ENCODE assay signal across 18 mouse cellular contexts in genomic region chr13:105203851-105204250, GRCm38 (mm10).
"Had no signal": no experiment of that assay in that cellular context is flagged by ENCODE, and none has a peak within 500 bp of the region (broad histone marks: within the 10 kb centered on the region; RNA-seq: fewer than 3 reads in every experiment).

No protein-coding gene starts in this region.

- ATAC-seq: midbrain, embryonic 16.5 days had no signal

- H3K9ac ChIP-seq: lung, embryonic 14.5 days; midbrain, embryonic 12.5 days; neural tube, embryonic 13.5 days; neural tube, embryonic 15.5 days had no signal

- H3K36me3 ChIP-seq: midbrain, embryonic 10.5 days; midbrain, embryonic 12.5 days; neural tube, embryonic 13.5 days; neural tube, embryonic 15.5 days had no signal

- DNase-seq: lung, embryonic 14.5 days; lung, postnatal 10 days; lung, postnatal 4 days; midbrain, embryonic 14.5 days; retina, postnatal 1 day; right cerebral cortex, adult 18-20 months; right cerebral cortex, postnatal 25 days; right cerebral cortex, postnatal 4 days; spleen, adult 18-20 months; thymus, adult 18-20 months; thymus, postnatal 14 days; thymus, postnatal 36 days had no signal

- H3K4me2 ChIP-seq: lung, embryonic 14.5 days; midbrain, embryonic 12.5 days; neural tube, embryonic 13.5 days; neural tube, embryonic 15.5 days had no signal

- H3K27me3 ChIP-seq: midbrain, embryonic 12.5 days; neural tube, embryonic 13.5 days; neural tube, embryonic 15.5 days had no signal

- H3K9me3 ChIP-seq: midbrain, embryonic 10.5 days; midbrain, embryonic 12.5 days; neural tube, embryonic 13.5 days; neural tube, embryonic 15.5 days had no signal

- H3K4me1 ChIP-seq: midbrain, embryonic 10.5 days; midbrain, embryonic 12.5 days; neural tube, embryonic 13.5 days; neural tube, embryonic 15.5 days had no signal

- H3K27ac ChIP-seq: midbrain, embryonic 10.5 days; midbrain, embryonic 12.5 days; neural tube, embryonic 13.5 days; neural tube, embryonic 15.5 days had no signal

- H3K4me3 ChIP-seq: midbrain, embryonic 10.5 days; midbrain, embryonic 12.5 days; myocyte; neural tube, embryonic 13.5 days; neural tube, embryonic 15.5 days had no signal
